Mouse (Mus musculus) hindbrain, embryonic 12.5 days (tissue): ENCODE results near the gene Actr5. TPM values are rescaled to one million over a fixed set of nuclear protein-coding genes. Genes with fewer than 3 reads are reported as not detected.

Experiments used
- ATAC-seq: fragments of 200-750 bp; cut with Nextera tagmentation; 2 replicates; pipeline ENCODE4 v1.8.0; 2017; ENCODE audit warnings: moderate TSS enrichment; ENCODE audit not compliant: low FRiP score
- H3K27ac ChIP-seq: fragments of 300-500 bp; sonication (generic); 2 replicates; pipeline ENCODE4 v1.5.1; 2016; ENCODE audit warnings: mild to moderate bottlenecking
- H3K27me3 ChIP-seq: fragments of 300-500 bp; sonication (generic); 2 replicates; pipeline ENCODE4 v1.6.1; 2016; ENCODE audit warnings: mild to moderate bottlenecking
- H3K36me3 ChIP-seq: fragments of 300-500 bp; sonication (generic); 2 replicates; pipeline ENCODE4 v1.6.1; 2016; ENCODE audit warnings: mild to moderate bottlenecking
- H3K4me1 ChIP-seq: fragments of 300-500 bp; sonication (generic); 2 replicates; pipeline ENCODE4 v1.6.1; 2016
- H3K4me2 ChIP-seq: fragments of 300-500 bp; sonication (generic); replicated peaks from 2 replicates; pipeline ENCODE4 v1.6.1; 2016; ENCODE audit warnings: mild to moderate bottlenecking
- H3K4me3 ChIP-seq: fragments of 300-500 bp; sonication (generic); 2 replicates; pipeline ENCODE4 v1.5.1; 2016; ENCODE audit warnings: mild to moderate bottlenecking
- H3K9ac ChIP-seq: fragments of 300-500 bp; sonication (generic); 2 replicates; pipeline ENCODE4 v1.6.1; 2016; ENCODE audit warnings: mild to moderate bottlenecking, moderate library complexity
- H3K9me3 ChIP-seq: fragments of 300-500 bp; sonication (generic); replicated peaks from 2 replicates; pipeline ENCODE4 v1.6.1; 2016; ENCODE audit warnings: mild to moderate bottlenecking
- WGBS: fragments of 180-500 bp; shearing (Covaris S2); methylation state at CpG from one replicate; pipeline ENCODE4 v1.1.7; 2016; 5-methylcytosine and 5-hydroxymethylcytosine counted together
- polyA plus RNA-seq: library from polyadenylated mRNA; unstranded; fragments of >200 nt; fragmentation: Nextera tagmentation; extraction: Ambion mirVana; gene quantifications from 2 replicates; pipeline ENCODE4 v1.2.1, GENCODE M21; 2016

Gene Actr5
- polyA plus RNA-seq, 1 experiment from 2014 or later: 21.1 TPM

DNA sequence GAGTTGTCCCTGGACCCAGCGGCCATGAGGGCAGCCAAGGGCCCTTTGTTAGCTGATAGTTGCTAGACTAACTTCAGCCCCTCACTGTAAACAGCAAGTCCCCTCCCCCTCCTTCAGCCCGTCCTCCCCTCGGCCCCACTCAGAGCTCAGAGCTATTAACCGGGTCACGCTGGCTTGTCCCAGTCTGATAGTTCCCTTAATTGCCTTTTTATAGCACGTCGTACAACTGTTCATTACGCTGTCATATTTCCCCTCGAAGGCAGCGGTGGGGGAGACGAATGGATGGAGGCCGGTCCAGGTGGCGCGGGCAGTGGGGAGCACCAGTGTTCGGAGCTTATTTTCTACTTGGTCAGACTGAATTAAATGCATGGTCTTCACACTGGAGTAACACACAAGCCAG lies 22.0 kb upstream of the Actr5 start:
- peak; percentile 78 for ATAC-seq
- 23% methylated on average over 15 of the region's 15 CpGs for WGBS
- peaks cover 27% of the 10 kb centered on the region for H3K4me1 ChIP-seq
- peak overlapping the region; percentile 27; the same call in 1 of the 2 replicates for H3K4me2 ChIP-seq
- peaks cover 40% of the 10 kb centered on the region for H3K27me3 ChIP-seq
- no peak overlapping the region for H3K4me3 ChIP-seq
- H3K27ac ChIP-seq: peak overlapping the region; percentile 79
- H3K9me3 ChIP-seq: no peaks in the 10 kb centered on the region
- H3K36me3 ChIP-seq: no peaks in the 10 kb centered on the region
- no peak overlapping the region for H3K9ac ChIP-seq

DNA sequence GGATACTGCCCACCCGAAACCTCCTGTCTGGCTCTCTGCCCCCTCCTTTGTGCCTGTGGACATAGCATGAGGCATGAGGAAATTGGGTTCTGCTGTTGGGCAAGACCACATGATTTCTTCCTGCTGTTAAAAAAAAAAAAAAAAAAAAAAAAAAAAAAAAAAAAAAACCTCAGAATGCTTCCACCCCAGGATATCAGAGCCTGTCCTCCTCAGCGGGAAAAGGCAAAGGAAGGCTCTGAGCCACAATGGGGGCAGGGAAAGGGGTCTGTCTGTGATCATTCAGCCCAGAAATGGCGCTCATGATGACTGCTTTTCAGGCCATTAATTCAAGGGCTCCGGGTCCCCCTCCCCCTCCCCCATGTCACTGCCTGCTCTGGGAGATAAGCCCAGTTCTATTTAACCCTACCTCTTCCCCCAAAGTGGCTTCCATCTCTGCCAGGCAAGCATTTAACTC lies 18.1 kb upstream of the Actr5 start:
- H3K27me3 ChIP-seq: peaks cover 66% of the 10 kb centered on the region
- no peaks in the 10 kb centered on the region for H3K36me3 ChIP-seq
- H3K4me3 ChIP-seq: peak overlapping the region; percentile 49
- H3K4me2 ChIP-seq: peak overlapping the region; percentile 52
- no peaks in the 10 kb centered on the region for H3K9me3 ChIP-seq
- H3K4me1 ChIP-seq: peaks cover 26% of the 10 kb centered on the region
- peak overlapping the region; percentile 69 for H3K9ac ChIP-seq
- ATAC-seq: peak; percentile 46
- peak overlapping the region; percentile 92 for H3K27ac ChIP-seq
- 9% methylated on average over 4 of the region's 4 CpGs for WGBS

DNA sequence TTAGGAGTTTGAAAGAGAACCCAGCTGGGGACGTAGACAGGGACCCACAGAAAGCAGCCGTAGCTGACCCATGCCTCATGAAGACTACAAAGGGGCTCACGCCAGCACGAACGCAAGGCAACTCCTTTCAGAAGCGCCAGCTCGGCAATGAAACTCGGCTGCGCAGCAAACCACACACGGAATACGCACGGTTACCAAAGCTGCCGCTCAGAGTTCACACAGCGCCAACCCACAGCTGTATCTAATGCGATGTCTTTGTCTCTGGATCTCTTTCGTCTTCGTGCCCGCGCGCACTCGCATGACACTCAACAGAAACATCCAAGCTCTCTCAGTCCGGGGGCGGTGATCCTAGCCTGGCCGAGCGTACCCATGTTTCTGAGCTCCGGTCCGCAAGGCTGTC lies 15.0 kb upstream of the Actr5 start:
- Histone ChIP-seq H3K4me1 (peaks cover 27% of the 10 kb centered on the region), H3K4me3 (peak overlapping the region; percentile 49), H3K27ac (peak overlapping the region; percentile 92), H3K4me2 (peak overlapping the region; percentile 52), H3K9me3 (no peaks in the 10 kb centered on the region), H3K27me3 (peaks cover 89% of the 10 kb centered on the region), H3K9ac (peak overlapping the region; percentile 69), H3K36me3 (no peaks in the 10 kb centered on the region)
- no peak for ATAC-seq
- under 1% methylated on average over 27 of the region's 27 CpGs for whole genome bisulfite sequencing

DNA sequence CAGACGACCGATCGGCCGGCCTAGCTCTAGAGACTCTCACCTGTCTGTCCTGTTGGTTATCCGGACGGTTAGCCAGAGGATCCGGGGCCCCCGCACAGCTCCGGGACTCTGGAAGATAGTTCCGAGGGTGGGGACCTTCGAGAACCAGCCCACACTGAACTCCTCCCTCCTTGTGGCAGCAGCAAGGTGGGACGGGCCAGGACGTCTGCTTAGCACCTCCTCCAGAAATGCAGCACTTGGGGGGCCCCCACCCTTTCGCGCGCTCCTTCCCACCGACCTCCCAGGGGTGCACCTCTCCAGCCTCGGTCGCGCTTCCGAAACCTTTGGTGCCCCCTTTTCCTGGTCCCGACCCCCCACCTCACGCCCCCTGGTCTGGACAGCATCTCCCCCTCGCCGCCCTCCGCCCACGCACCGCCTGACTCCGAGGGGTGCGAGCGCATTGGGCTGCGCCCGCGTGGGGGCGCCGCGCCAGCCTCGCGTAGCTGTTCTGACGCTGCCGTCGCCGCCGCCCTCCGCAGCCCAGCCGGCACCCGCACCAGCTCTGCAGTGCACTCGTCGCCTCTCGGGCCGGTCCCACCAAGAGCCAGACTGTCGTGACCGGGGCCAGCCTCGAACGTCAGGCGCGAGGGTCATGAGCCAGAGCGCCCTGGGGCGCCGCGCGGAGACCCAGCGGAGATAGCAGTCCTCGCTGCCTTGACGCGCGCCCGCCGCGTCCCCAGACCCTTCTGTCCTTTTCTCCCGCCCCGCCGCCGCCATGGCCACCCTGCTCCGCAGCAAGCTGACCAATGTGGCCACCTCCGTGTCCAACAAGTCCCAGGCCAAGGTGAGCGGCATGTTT lies 14.0 kb upstream of the Actr5 start, which contains the start of gene Slc32a1:
TSS of gene Slc32a1 (plus strand) at position 280 of the 838 bp plus-strand sequence.
- H3K36me3 ChIP-seq: no peaks in the 10 kb centered on the region
- peak within 1 kb of the TSS; percentile 49 for H3K4me3 ChIP-seq
- peak within 1 kb of the TSS; percentile 92 for H3K27ac ChIP-seq
- ATAC-seq: peak; percentile 51
- peaks cover 96% of the 10 kb centered on the region for H3K27me3 ChIP-seq
- 1% methylated on average over 70 of the region's 77 CpGs for WGBS
- H3K9ac ChIP-seq: peak within 1 kb of the TSS; percentile 69
- no peaks in the 10 kb centered on the region for H3K9me3 ChIP-seq
- peaks cover 34% of the 10 kb centered on the region for H3K4me1 ChIP-seq
- H3K4me2 ChIP-seq: peak within 1 kb of the TSS; percentile 52

DNA sequence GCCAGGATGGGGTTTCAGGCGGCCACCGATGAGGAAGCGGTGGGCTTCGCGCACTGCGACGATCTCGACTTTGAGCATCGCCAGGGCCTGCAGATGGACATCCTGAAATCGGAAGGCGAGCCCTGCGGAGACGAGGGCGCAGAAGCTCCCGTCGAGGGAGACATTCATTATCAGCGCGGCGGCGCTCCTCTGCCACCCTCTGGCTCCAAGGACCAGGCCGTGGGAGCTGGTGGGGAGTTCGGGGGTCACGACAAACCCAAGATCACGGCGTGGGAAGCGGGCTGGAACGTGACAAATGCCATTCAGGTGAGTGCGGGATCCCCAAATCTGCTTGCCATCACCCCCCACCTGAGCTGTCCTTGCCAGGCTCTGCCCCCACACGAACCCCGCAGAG lies 13.4 kb upstream of the Actr5 start:
- Histone ChIP-seq H3K36me3 (no peaks in the 10 kb centered on the region), H3K4me2 (peak overlapping the region; percentile 52), H3K27ac (peak overlapping the region; percentile 92), H3K4me1 (peaks cover 35% of the 10 kb centered on the region), H3K9ac (peak overlapping the region; percentile 69), H3K27me3 (peaks cover 97% of the 10 kb centered on the region), H3K4me3 (peak overlapping the region; percentile 49), H3K9me3 (no peaks in the 10 kb centered on the region)
- ATAC-seq: no peak
- under 1% methylated on average over 30 of the region's 30 CpGs for WGBS

DNA sequence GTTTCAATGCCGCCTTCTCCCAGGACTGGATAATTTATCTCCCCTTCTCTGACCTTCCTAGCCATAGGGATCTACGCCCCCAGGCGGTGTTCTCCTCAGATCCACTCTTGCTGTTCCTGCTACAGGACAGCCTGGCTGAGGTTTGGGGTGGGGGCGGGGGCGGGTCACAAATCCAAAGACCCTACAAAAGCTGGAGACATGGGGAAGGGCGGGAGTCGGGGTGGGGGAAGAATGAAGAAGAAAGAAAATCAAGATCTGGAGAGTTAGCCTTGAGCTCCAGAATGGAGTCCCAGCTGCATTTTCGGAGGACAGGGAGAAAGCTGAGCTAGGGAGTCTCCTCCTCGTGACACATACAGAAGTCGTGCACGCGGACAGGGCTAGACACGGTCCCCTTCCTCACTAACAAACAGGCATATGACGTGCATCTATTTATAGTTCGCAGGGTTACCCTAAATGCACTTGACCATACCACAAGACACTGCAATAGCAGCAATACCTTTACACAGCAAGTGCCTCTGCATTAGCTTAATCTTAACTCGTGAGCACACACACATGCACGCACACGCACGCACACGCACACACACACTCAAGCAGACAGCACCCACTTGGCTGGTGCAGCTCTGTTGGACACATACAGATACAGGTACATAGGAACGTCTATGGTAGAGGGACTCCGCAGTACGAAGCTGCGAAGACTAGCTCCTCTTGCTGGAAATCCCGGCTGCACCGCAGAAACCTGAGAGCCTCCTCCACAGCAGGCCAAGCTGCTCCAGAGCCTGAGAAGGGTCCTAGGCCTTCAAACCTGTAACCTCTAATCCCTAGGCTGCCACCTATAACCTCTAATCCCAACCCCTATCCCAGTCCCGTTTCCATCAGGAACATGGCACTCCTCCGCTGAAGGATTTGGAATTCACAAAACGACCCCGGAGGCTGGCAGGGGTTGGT lies 12.7 kb upstream of the Actr5 start:
- ATAC-seq: no peak
- peaks cover 99% of the 10 kb centered on the region for H3K27me3 ChIP-seq
- no peaks in the 10 kb centered on the region for H3K36me3 ChIP-seq
- peak overlapping the region; percentile 52 for H3K4me2 ChIP-seq
- H3K4me1 ChIP-seq: peaks cover 36% of the 10 kb centered on the region
- no peaks in the 10 kb centered on the region for H3K9me3 ChIP-seq
- peak overlapping the region; percentile 69 for H3K9ac ChIP-seq
- H3K27ac ChIP-seq: peak overlapping the region; percentile 92
- peak overlapping the region; percentile 49 for H3K4me3 ChIP-seq
- 2% methylated on average over 30 of the region's 30 CpGs for WGBS

DNA sequence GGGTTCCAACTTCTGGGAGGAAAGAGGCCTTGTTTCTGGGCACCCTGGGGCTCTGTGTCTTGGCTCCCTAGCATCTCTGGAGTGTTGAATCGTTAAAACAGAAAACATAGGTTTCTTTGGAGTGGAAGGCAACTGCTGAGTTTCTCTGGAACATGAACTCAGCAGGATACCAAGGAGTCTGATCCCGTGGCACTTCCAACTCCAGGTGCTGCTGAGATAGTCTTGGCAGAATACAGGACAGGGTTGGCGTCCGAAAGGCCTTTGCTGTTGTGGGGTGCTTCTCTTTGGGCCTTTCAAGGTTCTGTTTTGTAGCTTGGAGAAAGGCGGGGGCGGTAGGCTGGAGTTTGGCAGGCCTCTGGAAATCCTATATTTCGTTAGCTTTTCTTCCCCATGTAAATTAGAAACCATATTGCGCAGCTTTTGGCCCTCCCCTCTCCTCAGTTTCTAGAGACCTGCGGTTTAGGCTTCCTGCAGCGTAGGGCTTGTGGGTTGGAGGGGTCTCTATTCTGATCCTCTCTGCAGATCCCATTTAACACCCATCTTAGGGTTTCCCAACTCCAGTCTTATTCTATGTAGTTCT lies 11.9 kb upstream of the Actr5 start:
- Histone ChIP-seq H3K4me3 (peak overlapping the region; percentile 49), H3K4me1 (peaks cover 36% of the 10 kb centered on the region), H3K27me3 (peaks cover 99% of the 10 kb centered on the region), H3K36me3 (no peaks in the 10 kb centered on the region), H3K4me2 (peak overlapping the region; percentile 52), H3K27ac (peak overlapping the region; percentile 77; the same call in 1 of the 2 replicates), H3K9me3 (no peaks in the 10 kb centered on the region), H3K9ac (peak overlapping the region; percentile 69)
- ATAC-seq: no peak
- 7% methylated on average over 10 of the region's 10 CpGs for WGBS

DNA sequence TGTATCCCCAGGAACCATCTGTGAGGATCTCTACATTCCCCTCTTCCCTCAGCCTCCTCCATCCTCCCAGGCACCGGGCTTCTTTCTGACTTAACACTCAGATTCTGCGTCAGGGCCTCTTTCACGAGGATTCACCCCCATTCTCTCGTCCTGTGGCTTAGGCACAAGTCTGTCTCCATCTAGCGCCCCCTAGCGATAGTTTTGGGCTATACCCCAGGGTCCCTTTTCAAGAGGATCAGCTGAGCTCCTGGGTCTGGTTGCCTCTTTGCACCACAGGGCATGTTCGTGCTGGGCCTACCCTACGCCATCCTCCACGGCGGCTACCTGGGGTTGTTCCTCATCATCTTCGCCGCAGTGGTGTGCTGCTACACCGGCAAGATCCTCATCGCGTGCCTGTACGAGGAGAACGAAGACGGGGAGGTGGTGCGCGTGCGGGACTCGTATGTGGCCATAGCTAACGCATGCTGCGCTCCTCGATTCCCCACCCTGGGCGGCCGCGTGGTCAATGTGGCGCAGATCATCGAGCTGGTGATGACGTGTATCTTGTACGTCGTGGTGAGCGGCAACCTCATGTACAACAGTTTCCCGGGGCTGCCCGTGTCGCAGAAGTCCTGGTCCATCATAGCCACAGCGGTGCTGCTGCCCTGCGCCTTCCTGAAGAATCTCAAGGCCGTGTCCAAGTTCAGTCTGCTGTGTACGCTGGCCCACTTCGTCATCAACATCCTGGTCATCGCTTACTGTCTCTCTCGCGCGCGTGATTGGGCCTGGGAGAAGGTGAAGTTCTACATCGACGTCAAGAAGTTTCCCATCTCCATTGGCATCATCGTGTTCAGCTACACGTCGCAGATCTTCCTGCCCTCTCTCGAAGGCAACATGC lies 10.9 kb upstream of the Actr5 start:
- Histone ChIP-seq H3K4me1 (peaks cover 36% of the 10 kb centered on the region), H3K27ac (peak overlapping the region; percentile 77)
- WGBS: 3% methylated on average over 53 of the region's 53 CpGs

DNA sequence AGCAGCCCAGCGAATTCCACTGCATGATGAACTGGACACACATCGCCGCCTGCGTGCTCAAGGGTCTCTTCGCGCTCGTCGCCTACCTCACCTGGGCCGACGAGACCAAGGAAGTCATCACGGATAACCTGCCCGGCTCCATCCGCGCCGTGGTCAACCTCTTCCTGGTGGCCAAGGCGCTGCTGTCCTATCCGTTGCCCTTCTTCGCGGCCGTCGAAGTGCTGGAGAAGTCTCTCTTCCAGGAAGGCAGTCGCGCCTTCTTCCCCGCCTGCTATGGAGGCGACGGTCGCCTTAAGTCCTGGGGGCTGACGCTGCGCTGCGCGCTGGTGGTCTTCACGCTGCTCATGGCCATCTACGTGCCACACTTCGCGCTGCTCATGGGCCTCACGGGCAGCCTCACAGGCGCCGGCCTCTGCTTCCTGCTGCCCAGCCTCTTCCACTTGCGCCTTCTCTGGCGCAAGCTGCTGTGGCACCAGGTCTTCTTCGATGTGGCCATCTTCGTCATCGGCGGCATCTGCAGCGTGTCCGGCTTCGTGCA lies 10.2 kb upstream of the Actr5 start:
- peak overlapping the region; percentile 52 for H3K4me2 ChIP-seq
- H3K27ac ChIP-seq: peak overlapping the region; percentile 52; the same call in 1 of the 2 replicates
- 2% methylated on average over 47 of the region's 47 CpGs for WGBS
- H3K4me1 ChIP-seq: peaks cover 36% of the 10 kb centered on the region
- no peaks in the 10 kb centered on the region for H3K9me3 ChIP-seq
- no peak for ATAC-seq
- peaks cover 98% of the 10 kb centered on the region for H3K27me3 ChIP-seq
- H3K36me3 ChIP-seq: no peaks in the 10 kb centered on the region
- H3K4me3 ChIP-seq: peak overlapping the region; percentile 49
- H3K9ac ChIP-seq: peak overlapping the region; percentile 69

More for the DNA sequence above, 10.9 kb upstream of the Actr5 start:
- peaks cover 99% of the 10 kb centered on the region for H3K27me3 ChIP-seq
- peak overlapping the region; percentile 69 for H3K9ac ChIP-seq
- peak overlapping the region; percentile 52 for H3K4me2 ChIP-seq
- no peaks in the 10 kb centered on the region for H3K9me3 ChIP-seq
- no peaks in the 10 kb centered on the region for H3K36me3 ChIP-seq
- H3K4me3 ChIP-seq: peak overlapping the region; percentile 49
- 0 out of 2 replicates have a peak, but pooled peaks have one; percentile 10 for ATAC-seq

DNA sequence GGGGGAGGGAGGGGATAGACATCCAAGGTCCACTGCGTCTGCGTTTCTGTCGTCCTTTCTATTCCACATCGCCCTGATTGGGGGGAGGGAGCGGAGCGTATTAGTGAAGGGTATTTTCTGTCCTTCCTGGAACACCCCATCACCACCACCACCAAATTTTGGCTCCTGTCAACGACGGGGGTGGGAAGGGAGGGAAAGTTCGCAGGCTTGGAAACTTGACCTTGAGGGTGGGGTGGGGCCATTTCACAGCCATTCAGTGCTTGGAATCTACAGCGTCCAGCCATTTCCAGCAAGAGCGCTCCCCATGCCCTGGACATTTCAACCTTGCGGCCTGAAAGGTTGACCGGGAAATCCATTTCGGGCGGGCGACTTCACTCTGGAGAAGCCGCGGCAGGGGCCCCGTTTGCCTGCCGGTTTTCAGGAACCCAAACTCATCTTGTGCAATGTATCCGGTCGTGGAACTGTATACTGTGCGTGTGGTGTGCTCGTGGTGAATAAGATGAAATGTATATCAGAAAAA lies 9.5 kb upstream of the Actr5 start:
- no peak for ATAC-seq
- H3K27ac ChIP-seq: peak overlapping the region; percentile 70
- H3K4me2 ChIP-seq: peak overlapping the region; percentile 52
- peaks cover 36% of the 10 kb centered on the region for H3K4me1 ChIP-seq
- under 1% methylated on average over 24 of the region's 24 CpGs for WGBS
- peak overlapping the region; percentile 69 for H3K9ac ChIP-seq
- H3K4me3 ChIP-seq: peak overlapping the region; percentile 49
- no peaks in the 10 kb centered on the region for H3K9me3 ChIP-seq
- peaks cover 97% of the 10 kb centered on the region for H3K27me3 ChIP-seq
- H3K36me3 ChIP-seq: no peaks in the 10 kb centered on the region
